Mouse (Mus musculus): ENCODE measurements around the gene Arhgap6.

DNA sequence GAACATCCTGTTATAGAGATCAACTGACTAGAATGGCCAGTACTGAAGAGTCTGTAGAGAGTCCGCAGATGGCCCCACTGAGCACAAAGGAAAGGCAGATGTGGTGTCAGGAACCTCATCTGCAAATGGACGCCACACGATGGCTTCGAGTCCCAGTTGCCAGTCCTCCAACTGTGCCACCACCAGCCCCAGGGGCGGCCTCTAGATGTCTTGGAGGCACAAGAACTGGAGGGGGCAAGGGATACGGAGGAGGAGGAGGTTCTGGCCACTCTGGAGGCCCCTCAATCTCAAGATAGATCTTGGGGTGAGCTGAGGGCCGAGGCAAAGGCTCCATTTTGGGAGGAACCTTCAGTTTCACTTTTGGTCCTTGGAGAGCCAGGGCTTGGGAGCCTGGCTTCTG lies 344.9 kb downstream of the Arhgap6 start:
- TF ChIP-seq EP300 (IDR thresholded peaks at IDR 0.05) (no peak), CTCF (IDR thresholded peaks at IDR 0.05) (no peak)
